Mouse (Mus musculus) kidney, adult 2 months (tissue): ENCODE measurements around the gene Vangl2. TPM values are rescaled to one million over a fixed set of nuclear protein-coding genes. Genes with fewer than 3 reads are reported as not detected.

Experiments
- DNase-seq: peaks from one replicate; pipeline ENCODE4 v3.0.0; 2021
- H3K27ac ChIP-seq: fragments of 200-500 bp; 2 replicates; pipeline ENCODE4 v1.5.1; 2012; ENCODE audit warnings: low read depth, low read length, control low read depth, inconsistent platforms; ENCODE audit not compliant: insufficient read depth
- H3K27me3 ChIP-seq: fragments of 200-500 bp; replicated peaks from 2 replicates; pipeline ENCODE4 v1.6.1; 2012; ENCODE audit warnings: mild to moderate bottlenecking, moderate library complexity, low read length, inconsistent platforms; ENCODE audit not compliant: control insufficient read depth, insufficient read depth
- H3K36me3 ChIP-seq: fragments of 200-500 bp; 2 replicates; pipeline ENCODE4 v1.6.1; 2012; ENCODE audit warnings: mild to moderate bottlenecking, moderate library complexity, low read length, inconsistent platforms; ENCODE audit not compliant: control insufficient read depth, insufficient read depth
- H3K4me1 ChIP-seq: fragments of 200-500 bp; 2 replicates; pipeline ENCODE4 v1.6.1; 2011; ENCODE audit warnings: low read length; ENCODE audit not compliant: control insufficient read depth, insufficient read depth
- H3K4me3 ChIP-seq: fragments of 200-500 bp; 2 replicates; pipeline ENCODE4 v1.5.1; 2011; ENCODE audit warnings: mild to moderate bottlenecking, low read depth, low read length, control low read depth; ENCODE audit not compliant: insufficient read depth
- CTCF ChIP-seq: fragments of 200-500 bp; conservative IDR thresholded peaks from 2 replicates; pipeline ENCODE4 v1.5.1; 2011; ENCODE audit warnings: low read depth, mild to moderate bottlenecking, control low read depth, low read length, moderate library complexity, mixed read lengths; ENCODE audit not compliant: insufficient read depth, insufficient read length
- POLR2A ChIP-seq: fragments of 200-500 bp; IDR thresholded peaks from one replicate; pipeline ENCODE4 v1.6.1; 2011; ENCODE audit warnings: low read depth, low read length, control low read depth
- WGBS: fragments of 180-500 bp; shearing (Covaris S2); methylation state at CpG from one replicate; pipeline ENCODE4 v1.1.7; 2018; 5-methylcytosine and 5-hydroxymethylcytosine counted together
- polyA plus RNA-seq: library from polyadenylated mRNA; depleted of rRNA; stranded (reverse); fragments of >200 nt; gene quantifications from 2 replicates; pipeline ENCODE4 v1.2.3, GENCODE M21; 2012; rRNA removed

Gene Vangl2
- 2.9 and 3.3 TPM in 2 replicates for polyA plus RNA-seq

GRCm38 (mm10) chr1:172028394-172029275 lies at the start of gene Vangl2:
TSS of gene Vangl2 (minus strand) at chr1:172028444.
- Histone ChIP-seq H3K27me3 (no peaks in the 10 kb centered on the region), H3K36me3 (no peaks in the 10 kb centered on the region), H3K4me1 (peaks cover 2% of the 10 kb centered on the region; the same call in 1 of the 2 replicates), H3K27ac (no peak within 1 kb of the TSS), H3K4me3 (peak within 1 kb of the TSS; percentile 84; the same call in 1 of the 2 replicates)
- TF ChIP-seq POLR2A, result no peak
- no peak for TF ChIP-seq CTCF
- DNase-seq, result no peak
- WGBS, result 80% methylated on average over 21 of the region's 21 CpGs

- H3K27ac ChIP-seq, result no peak overlapping the region
Observed at GRCm38 (mm10) chr1:172077981-172078380, 49.7 kb upstream of the Vangl2 start.

GRCm38 (mm10) chr1:172072604-172073003 lies 44.4 kb upstream of the Vangl2 start:
- Histone ChIP-seq H3K4me1 (no peaks in the 10 kb centered on the region), H3K4me3 (no peak overlapping the region), H3K27me3 (no peaks in the 10 kb centered on the region), H3K36me3 (peaks cover 7% of the 10 kb centered on the region), H3K27ac (no peak overlapping the region)
- no peak for TF ChIP-seq CTCF
- TF ChIP-seq POLR2A, result no peak
- 96% methylated on average over 7 of the region's 7 CpGs for WGBS
- no peak for DNase-seq

More at GRCm38 (mm10) chr1:172077981-172078380, 49.7 kb upstream of the Vangl2 start:
- DNase-seq, result no peak
- Histone ChIP-seq H3K27me3 (no peaks in the 10 kb centered on the region), H3K4me1 (no peaks in the 10 kb centered on the region; the same call in 1 of the 2 replicates), H3K36me3 (peaks cover 3% of the 10 kb centered on the region; the same call in 1 of the 2 replicates), H3K4me3 (no peak overlapping the region)
- no peak for TF ChIP-seq POLR2A
- no peak for TF ChIP-seq CTCF
- WGBS, result 46% methylated on average over 5 of the region's 5 CpGs

- Histone ChIP-seq H3K27ac (no peak overlapping the region), H3K27me3 (no peaks in the 10 kb centered on the region), H3K4me1 (no peaks in the 10 kb centered on the region), H3K4me3 (no peak overlapping the region), H3K36me3 (peaks cover 7% of the 10 kb centered on the region)
- 62% methylated on average over 4 of the region's 4 CpGs for WGBS
- TF ChIP-seq CTCF (no peak), POLR2A (no peak)
- DNase-seq, result no peak
Observed at GRCm38 (mm10) chr1:172071556-172071955, 43.3 kb upstream of the Vangl2 start.

- TF ChIP-seq POLR2A, result no peak
- TF ChIP-seq CTCF, result no peak
- DNase-seq, result no peak
- Histone ChIP-seq H3K27me3 (no peaks in the 10 kb centered on the region), H3K4me1 (no peaks in the 10 kb centered on the region), H3K4me3 (no peak overlapping the region), H3K36me3 (peaks cover 7% of the 10 kb centered on the region), H3K27ac (no peak overlapping the region)
- WGBS, result 76% methylated on average over 6 of the region's 6 CpGs
Observed at GRCm38 (mm10) chr1:172070227-172070626, 42.0 kb upstream of the Vangl2 start.

- H3K27ac ChIP-seq, result no peak overlapping the region
- TF ChIP-seq CTCF (no peak), POLR2A (no peak)
- H3K27me3 ChIP-seq, result no peaks in the 10 kb centered on the region
- H3K4me3 ChIP-seq, result no peak overlapping the region
- H3K36me3 ChIP-seq, result no peaks in the 10 kb centered on the region; the same call in 1 of the 2 replicates
- no peaks in the 10 kb centered on the region for H3K4me1 ChIP-seq
- WGBS, result 80% methylated on average over 13 of the region's 13 CpGs
- DNase-seq, result no peak
Observed at GRCm38 (mm10) chr1:172064613-172065141, 36.4 kb upstream of the Vangl2 start.
